Mouse (Mus musculus) stomach, embryonic 14.5 days (tissue): ENCODE data around the gene Macf1. TPM values are rescaled to one million over a fixed set of nuclear protein-coding genes. Genes with fewer than 3 reads are reported as not detected.

Source experiments
- ATAC-seq: fragments of 200-750 bp; cut with Nextera tagmentation; 2 replicates; pipeline ENCODE4 v1.8.0; 2017; ENCODE audit warnings: low read depth, moderate TSS enrichment; ENCODE audit not compliant: insufficient number of reproducible peaks, insufficient read depth, low FRiP score
- H3K27ac ChIP-seq: fragments of 300-500 bp; sonication (generic); 2 replicates; pipeline ENCODE4 v1.5.1; 2014; ENCODE audit warnings: mild to moderate bottlenecking, low read length, moderate library complexity, mixed read lengths
- H3K27me3 ChIP-seq: fragments of 300-500 bp; sonication (generic); 2 replicates; pipeline ENCODE4 v1.6.1; 2014; ENCODE audit warnings: low read length, control low read depth, mixed read lengths; ENCODE audit not compliant: control insufficient read depth, insufficient read depth
- H3K36me3 ChIP-seq: fragments of 300-500 bp; sonication (generic); 2 replicates; pipeline ENCODE4 v1.6.1; 2014; ENCODE audit warnings: mild to moderate bottlenecking, control low read depth, low read length, moderate library complexity, mixed read lengths; ENCODE audit not compliant: control insufficient read depth, insufficient read depth
- H3K4me1 ChIP-seq: fragments of 300-500 bp; sonication (generic); 2 replicates; pipeline ENCODE4 v1.6.1; 2014; ENCODE audit warnings: low read length, control low read depth, mixed read lengths; ENCODE audit not compliant: control insufficient read depth, insufficient read depth
- H3K4me2 ChIP-seq: fragments of 300-500 bp; sonication (generic); replicated peaks from 2 replicates; pipeline ENCODE4 v1.6.1; 2014; ENCODE audit warnings: low read depth, low read length, control low read depth
- H3K4me3 ChIP-seq: fragments of 300-500 bp; sonication (generic); 2 replicates; pipeline ENCODE4 v1.5.1; 2014; ENCODE audit warnings: low read depth, low read length, control low read depth
- H3K9ac ChIP-seq: fragments of 300-500 bp; sonication (generic); replicated peaks from 2 replicates; pipeline ENCODE4 v1.6.1; 2014; ENCODE audit warnings: low read depth, mild to moderate bottlenecking, control low read depth, low read length, moderate library complexity, mixed read lengths
- H3K9me3 ChIP-seq: fragments of 300-500 bp; sonication (generic); 2 replicates; pipeline ENCODE4 v1.6.1; 2016; ENCODE audit warnings: low read depth, low read length, control low read depth; ENCODE audit not compliant: control insufficient read depth
- WGBS: fragments of 180-500 bp; shearing (Covaris S2); extraction: QIAGEN DNeasy Blood & Tissue Kit; methylation state at CpG from one replicate; pipeline ENCODE4 v1.1.7; 2014; 5-methylcytosine and 5-hydroxymethylcytosine counted together
- polyA plus RNA-seq: library from polyadenylated mRNA; unstranded; fragments of >200 nt; fragmentation: Nextera tagmentation; extraction: Ambion mirVana; gene quantifications from 2 replicates; pipeline ENCODE4 v1.2.1, GENCODE M21; 2014

Macf1 gene
- polyA plus RNA-seq, 1 experiment from 2014 or later = 86.9 TPM

- H3K4me2 ChIP-seq = peak overlapping the region; percentile 85
- 38% methylated on average over 11 of the region's 11 CpGs for WGBS
- no peaks in the 10 kb centered on the region for H3K36me3 ChIP-seq
- H3K27me3 ChIP-seq = no peaks in the 10 kb centered on the region
- peak overlapping the region; percentile 99 for H3K27ac ChIP-seq
- H3K9me3 ChIP-seq = no peaks in the 10 kb centered on the region
- peak overlapping the region; percentile 97 for H3K9ac ChIP-seq
- H3K4me3 ChIP-seq = peak overlapping the region; percentile 76
- peaks cover 29% of the 10 kb centered on the region; the same call in 1 of the 2 replicates for H3K4me1 ChIP-seq
- ATAC-seq = no peak
These were observed 18.4 kb downstream of the Macf1 start for GRCm38 (mm10) chr4:123665681-123666278.

GRCm38 (mm10) chr4:123664951-123665661 lies 19.1 kb downstream of the Macf1 start:
- Histone ChIP-seq H3K27ac (peak overlapping the region; percentile 99), H3K9me3 (no peaks in the 10 kb centered on the region), H3K27me3 (no peaks in the 10 kb centered on the region), H3K36me3 (no peaks in the 10 kb centered on the region), H3K4me1 (peaks cover 29% of the 10 kb centered on the region; the same call in 1 of the 2 replicates), H3K4me3 (peak overlapping the region; percentile 76), H3K9ac (peak overlapping the region; percentile 97), H3K4me2 (peak overlapping the region; percentile 85)
- ATAC-seq = peak; percentile 8; the same call in 1 of the 2 replicates
- WGBS = under 1% methylated on average over 50 of the region's 58 CpGs

GRCm38 (mm10) chr4:123664021-123664950 lies 19.9 kb downstream of the Macf1 start:
- H3K4me1 ChIP-seq = peaks cover 29% of the 10 kb centered on the region; the same call in 1 of the 2 replicates
- H3K27me3 ChIP-seq = no peaks in the 10 kb centered on the region
- H3K4me2 ChIP-seq = peak overlapping the region; percentile 85
- peak overlapping the region; percentile 76 for H3K4me3 ChIP-seq
- H3K27ac ChIP-seq = peak overlapping the region; percentile 99
- ATAC-seq = peak; percentile 85
- no peaks in the 10 kb centered on the region for H3K9me3 ChIP-seq
- under 1% methylated on average over 99 of the region's 125 CpGs for WGBS
- H3K9ac ChIP-seq = peak overlapping the region; percentile 97
- no peaks in the 10 kb centered on the region for H3K36me3 ChIP-seq

GRCm38 (mm10) chr4:123663688-123663965 lies 20.5 kb downstream of the Macf1 start:
- ATAC-seq = no peak
- peak overlapping the region; percentile 99 for H3K27ac ChIP-seq

GRCm38 (mm10) chr4:123662914-123663687 lies 21.1 kb downstream of the Macf1 start:
- no peaks in the 10 kb centered on the region for H3K9me3 ChIP-seq
- ATAC-seq = no peak
- no peaks in the 10 kb centered on the region for H3K27me3 ChIP-seq
- H3K36me3 ChIP-seq = no peaks in the 10 kb centered on the region
- H3K9ac ChIP-seq = peak overlapping the region; percentile 97; the same call in 1 of the 2 replicates
- H3K4me1 ChIP-seq = peaks cover 29% of the 10 kb centered on the region; the same call in 1 of the 2 replicates
- peak overlapping the region; percentile 85 for H3K4me2 ChIP-seq
- H3K4me3 ChIP-seq = peak overlapping the region; percentile 76
- H3K27ac ChIP-seq = peak overlapping the region; percentile 99
- WGBS = 4% methylated on average over 15 of the region's 15 CpGs

More at GRCm38 (mm10) chr4:123663688-123663965, 20.5 kb downstream of the Macf1 start:
- Histone ChIP-seq H3K4me2 (peak overlapping the region; percentile 85), H3K9ac (peak overlapping the region; percentile 97), H3K27me3 (no peaks in the 10 kb centered on the region), H3K4me3 (peak overlapping the region; percentile 76), H3K36me3 (no peaks in the 10 kb centered on the region), H3K4me1 (peaks cover 29% of the 10 kb centered on the region; the same call in 1 of the 2 replicates), H3K9me3 (no peaks in the 10 kb centered on the region)
- 2% methylated on average over 12 of the region's 12 CpGs for WGBS

- no peak for ATAC-seq
- Histone ChIP-seq H3K4me3 (no peak overlapping the region), H3K36me3 (no peaks in the 10 kb centered on the region), H3K27ac (no peak overlapping the region), H3K27me3 (no peaks in the 10 kb centered on the region), H3K9me3 (no peaks in the 10 kb centered on the region), H3K9ac (no peak overlapping the region), H3K4me2 (no peak overlapping the region), H3K4me1 (peaks cover 19% of the 10 kb centered on the region; the same call in 1 of the 2 replicates)
- WGBS = 86% methylated on average over 1 of the region's 1 CpGs
These were observed 26.0 kb downstream of the Macf1 start for GRCm38 (mm10) chr4:123658175-123658574.

- H3K27me3 ChIP-seq = no peaks in the 10 kb centered on the region
- no peak overlapping the region for H3K27ac ChIP-seq
- WGBS = 79% methylated on average over 5 of the region's 5 CpGs
- no peaks in the 10 kb centered on the region for H3K9me3 ChIP-seq
- no peak for ATAC-seq
- H3K4me3 ChIP-seq = no peak overlapping the region
- H3K4me1 ChIP-seq = no peaks in the 10 kb centered on the region
- H3K9ac ChIP-seq = no peak overlapping the region
- no peaks in the 10 kb centered on the region for H3K36me3 ChIP-seq
- no peak overlapping the region for H3K4me2 ChIP-seq
These were observed 28.9 kb downstream of the Macf1 start for GRCm38 (mm10) chr4:123655245-123655644.
